Mouse (Mus musculus): ENCODE measurements around the gene Dennd2a. TPM values are rescaled to one million over a fixed set of nuclear protein-coding genes. Genes with fewer than 3 reads are reported as not detected.
"Not testable (repeated sequence)": the region's sequence is repeated elsewhere in the genome, so short reads cannot be mapped to it uniquely, and the experiment has no call there.

The Dennd2a gene
- polyA plus RNA-seq, 1 experiment from 2014 or later = 12.6 TPM

DNA sequence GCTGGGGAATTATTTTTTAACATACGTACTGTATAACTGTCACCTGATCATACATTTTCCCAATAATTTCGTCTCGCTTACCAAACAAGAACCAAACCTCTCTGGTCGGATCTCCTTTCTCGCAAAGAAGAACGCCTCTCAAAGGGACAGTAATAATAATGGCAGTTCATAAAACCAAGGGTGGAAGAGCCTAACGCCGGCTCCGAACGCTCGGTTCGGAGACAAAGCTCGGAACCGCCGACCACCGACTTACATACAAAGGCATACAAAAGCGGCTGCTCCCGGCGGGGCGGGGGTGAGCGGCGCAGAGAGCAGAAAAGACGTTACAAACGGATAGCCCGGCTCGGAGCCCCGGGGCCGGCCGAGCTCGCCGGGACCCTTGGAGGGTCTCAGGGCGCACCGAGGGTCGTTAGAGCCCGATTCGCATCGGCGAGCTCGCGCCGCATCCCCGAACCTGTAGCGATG lies 138.2 kb downstream of the Dennd2a start:
- Histone ChIP-seq H3K9me3 (ENCODE audit: control insufficient read depth, low read length) (no peaks in the 10 kb centered on the region), H3K36me3 (ENCODE audit: control insufficient read depth, insufficient read depth, low read length) (no peaks in the 10 kb centered on the region), H3K4me2 (peak overlapping the region; percentile 85), H3K4me1 (replicated peaks; ENCODE audit: control insufficient read depth, insufficient read depth, low read length) (peaks cover 12% of the 10 kb centered on the region), H3K4me3 (ENCODE audit: low read depth, low read length) (peak overlapping the region; percentile 98), H3K27me3 (replicated peaks; ENCODE audit: control insufficient read depth, insufficient read depth, low read length) (peaks cover 10% of the 10 kb centered on the region; the same call in 1 of the 2 replicates), H3K9ac (ENCODE audit: low read depth, low read length) (peak overlapping the region; percentile 92), H3K27ac (ENCODE audit: low read depth, low read length) (peak overlapping the region; percentile 62; the same call in 1 of the 2 replicates)
- ATAC-seq (replicated peaks; ENCODE audit: low FRiP score) (peak; percentile 9; the same call in 1 of the 2 replicates), DNase-seq (ENCODE audit: low spot score) (peak; percentile 74)
- WGBS = under 1% methylated on average over 43 of the region's 43 CpGs

DNA sequence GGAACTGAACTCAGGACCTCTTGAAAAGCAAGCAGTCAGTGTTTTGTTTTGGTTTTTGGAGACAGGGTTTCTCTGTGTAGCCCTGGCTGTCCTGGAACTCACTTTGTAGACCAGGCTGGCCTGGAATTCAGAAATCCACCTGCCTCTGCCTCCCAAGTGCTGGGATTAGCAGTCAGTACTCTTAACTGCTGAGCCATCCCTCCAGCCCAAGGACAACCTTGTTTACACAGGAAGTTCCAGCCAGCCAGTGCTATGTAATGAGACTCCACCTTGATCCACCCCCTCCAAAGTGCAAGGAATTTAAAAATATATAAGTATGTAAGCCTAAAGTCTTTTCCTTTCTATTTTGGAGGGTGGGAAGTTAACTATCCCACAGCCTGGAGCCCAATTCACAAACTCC lies 141.0 kb downstream of the Dennd2a start:
- H3K9ac ChIP-seq (ENCODE audit: low read depth, low read length); ATAC-seq (replicated peaks; ENCODE audit: low FRiP score); H3K4me2 ChIP-seq; H3K27ac ChIP-seq (ENCODE audit: low read depth, low read length); H3K36me3 ChIP-seq (ENCODE audit: control insufficient read depth, insufficient read depth, low read length); DNase-seq (ENCODE audit: low spot score); H3K4me1 ChIP-seq (replicated peaks; ENCODE audit: control insufficient read depth, insufficient read depth, low read length); H3K27me3 ChIP-seq (replicated peaks; ENCODE audit: control insufficient read depth, insufficient read depth, low read length); H3K4me3 ChIP-seq (ENCODE audit: low read depth, low read length); H3K9me3 ChIP-seq (ENCODE audit: control insufficient read depth, low read length): not testable (repeated sequence)

DNA sequence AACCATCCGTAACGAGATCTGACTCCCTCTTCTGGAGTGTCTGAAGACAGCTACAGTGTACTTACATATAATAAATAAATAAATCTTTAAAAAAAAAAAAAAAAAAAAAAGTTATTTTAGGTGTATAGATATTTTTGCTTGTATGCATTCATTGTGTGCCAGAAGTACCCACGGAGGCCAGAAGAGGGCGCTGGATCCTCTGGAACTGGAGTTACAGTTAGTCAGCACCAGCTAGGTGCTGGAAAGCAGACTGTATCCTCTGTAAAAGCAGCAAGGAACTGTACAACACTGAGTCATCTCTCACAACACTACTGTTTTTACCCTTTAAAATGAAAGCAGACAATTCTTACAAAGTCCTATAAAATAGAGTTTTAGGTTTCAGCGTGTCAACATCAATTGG lies 141.9 kb downstream of the Dennd2a start:
- Histone ChIP-seq H3K4me3 (ENCODE audit: low read depth, low read length) (no peak overlapping the region), H3K4me2 (no peak overlapping the region), H3K27ac (ENCODE audit: low read depth, low read length) (no peak overlapping the region), H3K9me3 (ENCODE audit: control insufficient read depth, low read length) (no peaks in the 10 kb centered on the region), H3K9ac (ENCODE audit: low read depth, low read length) (no peak overlapping the region), H3K27me3 (replicated peaks; ENCODE audit: control insufficient read depth, insufficient read depth, low read length) (peaks cover 5% of the 10 kb centered on the region; the same call in 1 of the 2 replicates), H3K36me3 (ENCODE audit: control insufficient read depth, insufficient read depth, low read length) (no peaks in the 10 kb centered on the region), H3K4me1 (replicated peaks; ENCODE audit: control insufficient read depth, insufficient read depth, low read length) (peaks cover 3% of the 10 kb centered on the region; the same call in 1 of the 2 replicates)
- DNase-seq (ENCODE audit: low spot score) (peak; percentile 58), ATAC-seq (replicated peaks; ENCODE audit: low FRiP score) (no peak)
- whole genome bisulfite sequencing = 50% methylated on average over 3 of the region's 5 CpGs

- no peak overlapping the region for H3K4me2 ChIP-seq
- H3K4me3 ChIP-seq (ENCODE audit: low read depth, low read length) = no peak overlapping the region
- peaks cover 3% of the 10 kb centered on the region; the same call in 1 of the 2 replicates for H3K4me1 ChIP-seq (replicated peaks; ENCODE audit: control insufficient read depth, insufficient read depth, low read length)
- H3K9me3 ChIP-seq (ENCODE audit: control insufficient read depth, low read length) = no peaks in the 10 kb centered on the region
- H3K9ac ChIP-seq (ENCODE audit: low read depth, low read length) = no peak overlapping the region
- ATAC-seq (replicated peaks; ENCODE audit: low FRiP score) (no peak), DNase-seq (ENCODE audit: low spot score) (no peak)
- H3K36me3 ChIP-seq (ENCODE audit: control insufficient read depth, insufficient read depth, low read length) = peaks cover under 1% of the 10 kb centered on the region; the same call in 1 of the 2 replicates
- H3K27me3 ChIP-seq (replicated peaks; ENCODE audit: control insufficient read depth, insufficient read depth, low read length) = peaks cover 5% of the 10 kb centered on the region; the same call in 1 of the 2 replicates
- 86% methylated on average over 1 of the region's 1 CpGs for WGBS
- H3K27ac ChIP-seq (ENCODE audit: low read depth, low read length) = no peak overlapping the region
These were observed 143.6 kb downstream of the Dennd2a start for GRCm38 (mm10) chr6:39414106-39414505.

Other genes starting within 250 kb of the Dennd2a start
- 14.8 and 16.2 TPM in 2 replicates for gene Slc37a3, start 180.2 kb downstream of the Dennd2a start, polyA plus RNA-seq (2014; fragmentation: Nextera tagmentation; extraction: Ambion mirVana)
- 0.27 and 0.64 TPM in 2 replicates for gene Rab19, start 176.7 kb downstream of the Dennd2a start, polyA plus RNA-seq (2014; fragmentation: Nextera tagmentation; extraction: Ambion mirVana)
- 50.8 and 53.5 TPM in 2 replicates for gene Mkrn1, start 137.4 kb downstream of the Dennd2a start, polyA plus RNA-seq (2014; fragmentation: Nextera tagmentation; extraction: Ambion mirVana)
- gene Adck2, start 16.0 kb upstream of the Dennd2a start, polyA plus RNA-seq (2014; fragmentation: Nextera tagmentation; extraction: Ambion mirVana) = 20.6 and 22.8 TPM in 2 replicates
- gene Gm42420, start 27.9 kb upstream of the Dennd2a start, polyA plus RNA-seq (2014; fragmentation: Nextera tagmentation; extraction: Ambion mirVana) = 2.9 and 3.5 TPM in 2 replicates
- gene Ndufb2, start 34.7 kb upstream of the Dennd2a start, polyA plus RNA-seq (2014; fragmentation: Nextera tagmentation; extraction: Ambion mirVana) = 311 and 331 TPM in 2 replicates
- gene Braf, start 167.6 kb upstream of the Dennd2a start, polyA plus RNA-seq (2014; fragmentation: Nextera tagmentation; extraction: Ambion mirVana) = 12.2 and 13.4 TPM in 2 replicates